Mouse (Mus musculus): ENCODE data around the gene Prpf19. TPM values are rescaled to one million over a fixed set of nuclear protein-coding genes. Genes with fewer than 3 reads are reported as not detected.

Gene Prpf19
- total and polyA plus RNA-seq, 2 experiments: 95.5 to 184 TPM

DNA sequence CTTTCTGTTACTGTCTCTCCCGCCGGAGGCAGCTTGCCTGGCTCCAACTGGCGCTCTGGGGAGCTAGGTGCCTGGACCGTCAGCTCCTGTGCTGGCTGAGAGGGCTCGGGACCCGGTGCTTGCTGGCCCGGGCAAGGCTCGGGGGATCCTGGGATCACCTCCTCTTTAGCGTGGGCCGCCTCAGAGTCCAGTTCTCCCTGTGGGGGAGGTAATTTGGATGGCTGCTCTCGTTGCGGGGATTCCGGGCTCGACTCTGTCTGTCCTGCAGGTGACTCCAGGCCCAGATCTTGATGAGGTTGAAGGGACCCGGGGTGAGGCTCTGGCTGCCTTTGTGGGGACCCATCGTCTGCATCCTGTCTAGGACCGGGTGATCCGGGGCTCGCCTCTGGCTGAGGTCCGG lies 53.4 kb downstream of the Prpf19 start:
- Histone ChIP-seq H3K27me3 (ENCODE audit: control insufficient read depth, insufficient read depth, low read length) (no peaks in the 10 kb centered on the region), H3K27ac (replicated peaks; ENCODE audit: insufficient read depth, low read depth, low read length) (no peak overlapping the region), H3K4me1 (ENCODE audit: control insufficient read depth, insufficient read depth, low read length) (peaks cover 9% of the 10 kb centered on the region), H3K36me3 (ENCODE audit: control insufficient read depth, insufficient read depth, low read length) (peaks cover 5% of the 10 kb centered on the region; the same call in 1 of the 2 replicates), H3K79me2 (ENCODE audit: control insufficient read depth, insufficient read depth, low read length) (peaks cover 8% of the 10 kb centered on the region; the same call in 1 of the 2 replicates), H3K9ac (ENCODE audit: low read depth, low read length) (peak overlapping the region; percentile 72), H3K4me3 (ENCODE audit: insufficient read depth, low read depth, low read length) (peak overlapping the region; percentile 56)
- 1% methylated on average over 20 of the region's 20 CpGs for WGBS
- TF ChIP-seq POLR2A (IDR thresholded peaks at IDR 0.05; ENCODE audit: extremely low read depth, insufficient read depth, low read length): no peak
- TF ChIP-seq CTCF (IDR thresholded peaks at IDR 0.05; ENCODE audit: low read depth, low read length): no peak
- DNase-seq (ENCODE audit: extremely low read depth, low read depth, low spot score): no peak

DNA sequence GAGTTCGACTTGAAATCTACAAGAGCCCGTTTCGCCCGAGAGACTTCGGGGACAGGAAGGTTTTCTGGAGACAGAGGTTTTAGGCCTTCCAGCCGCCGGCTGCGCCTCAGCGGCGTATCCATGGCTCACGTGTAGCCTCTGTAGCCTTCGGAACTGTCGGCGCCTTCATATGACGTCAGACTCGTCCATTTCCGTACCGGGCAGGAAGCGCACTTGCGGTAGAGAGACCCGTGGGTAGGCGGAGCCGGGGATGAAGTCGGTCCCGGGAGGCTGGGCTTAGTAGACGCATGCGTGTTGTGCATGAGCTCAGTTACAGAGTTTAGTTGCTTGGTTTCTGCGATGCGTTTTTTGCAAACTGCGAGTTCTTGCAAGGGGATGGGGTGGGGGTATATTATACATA lies 54.1 kb downstream of the Prpf19 start, which contains the start of gene Ccdc86:
Ccdc86 (minus strand) TSS at position 155 of the 400 bp plus-strand sequence.
- H3K27me3 ChIP-seq (ENCODE audit: control insufficient read depth, insufficient read depth, low read length): no peaks in the 10 kb centered on the region
- H3K9ac ChIP-seq (ENCODE audit: low read depth, low read length): peak within 1 kb of the TSS; percentile 72
- peak; percentile 49; the same call in 1 of the 2 replicates for TF ChIP-seq POLR2A (IDR thresholded peaks at IDR 0.05; ENCODE audit: extremely low read depth, insufficient read depth, low read length)
- TF ChIP-seq CTCF (IDR thresholded peaks at IDR 0.05; ENCODE audit: low read depth, low read length): no peak
- peak within 1 kb of the TSS; percentile 7; the same call in 1 of the 2 replicates for H3K27ac ChIP-seq (replicated peaks; ENCODE audit: insufficient read depth, low read depth, low read length)
- peaks cover 9% of the 10 kb centered on the region for H3K4me1 ChIP-seq (ENCODE audit: control insufficient read depth, insufficient read depth, low read length)
- H3K36me3 ChIP-seq (ENCODE audit: control insufficient read depth, insufficient read depth, low read length): peaks cover 5% of the 10 kb centered on the region; the same call in 1 of the 2 replicates
- under 1% methylated on average over 30 of the region's 30 CpGs for WGBS
- DNase-seq (ENCODE audit: extremely low read depth, low read depth, low spot score): peak; percentile 97
- peak within 1 kb of the TSS; percentile 56 for H3K4me3 ChIP-seq (ENCODE audit: insufficient read depth, low read depth, low read length)
- peaks cover 8% of the 10 kb centered on the region; the same call in 1 of the 2 replicates for H3K79me2 ChIP-seq (ENCODE audit: control insufficient read depth, insufficient read depth, low read length)

DNA sequence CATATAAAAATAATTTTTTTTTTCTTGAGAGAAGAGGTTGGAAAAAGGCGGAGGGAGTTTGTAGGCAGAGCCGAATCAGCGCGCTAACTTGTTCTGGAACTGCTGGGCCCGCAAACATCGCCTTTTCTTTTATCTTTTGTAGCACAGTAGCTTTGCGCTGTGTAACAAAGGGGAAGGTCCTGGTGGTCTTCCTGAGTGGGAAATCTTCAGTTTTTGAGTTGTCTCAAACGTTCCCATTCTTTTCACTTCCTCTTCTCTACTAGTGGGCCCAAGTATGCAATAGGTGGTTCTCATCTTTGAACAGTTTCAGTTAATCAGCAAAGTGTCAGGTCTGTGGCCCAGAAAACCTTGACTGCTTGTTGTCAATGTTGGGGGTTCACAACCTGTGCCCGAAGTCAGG lies 54.5 kb downstream of the Prpf19 start:
- 26% methylated on average over 9 of the region's 9 CpGs for WGBS
- Histone ChIP-seq H3K79me2 (ENCODE audit: control insufficient read depth, insufficient read depth, low read length) (peaks cover 8% of the 10 kb centered on the region; the same call in 1 of the 2 replicates), H3K27me3 (ENCODE audit: control insufficient read depth, insufficient read depth, low read length) (no peaks in the 10 kb centered on the region), H3K4me3 (ENCODE audit: insufficient read depth, low read depth, low read length) (no peak overlapping the region), H3K4me1 (ENCODE audit: control insufficient read depth, insufficient read depth, low read length) (peaks cover 9% of the 10 kb centered on the region), H3K27ac (replicated peaks; ENCODE audit: insufficient read depth, low read depth, low read length) (peak overlapping the region; percentile 7; the same call in 1 of the 2 replicates), H3K9ac (ENCODE audit: low read depth, low read length) (no peak overlapping the region; the same call in 1 of the 2 replicates), H3K36me3 (ENCODE audit: control insufficient read depth, insufficient read depth, low read length) (peaks cover 3% of the 10 kb centered on the region; the same call in 1 of the 2 replicates)
- TF ChIP-seq POLR2A (IDR thresholded peaks at IDR 0.05; ENCODE audit: extremely low read depth, insufficient read depth, low read length) (no peak), CTCF (IDR thresholded peaks at IDR 0.05; ENCODE audit: low read depth, low read length) (no peak)
- DNase-seq (ENCODE audit: extremely low read depth, low read depth, low spot score): peak; percentile 28

DNA sequence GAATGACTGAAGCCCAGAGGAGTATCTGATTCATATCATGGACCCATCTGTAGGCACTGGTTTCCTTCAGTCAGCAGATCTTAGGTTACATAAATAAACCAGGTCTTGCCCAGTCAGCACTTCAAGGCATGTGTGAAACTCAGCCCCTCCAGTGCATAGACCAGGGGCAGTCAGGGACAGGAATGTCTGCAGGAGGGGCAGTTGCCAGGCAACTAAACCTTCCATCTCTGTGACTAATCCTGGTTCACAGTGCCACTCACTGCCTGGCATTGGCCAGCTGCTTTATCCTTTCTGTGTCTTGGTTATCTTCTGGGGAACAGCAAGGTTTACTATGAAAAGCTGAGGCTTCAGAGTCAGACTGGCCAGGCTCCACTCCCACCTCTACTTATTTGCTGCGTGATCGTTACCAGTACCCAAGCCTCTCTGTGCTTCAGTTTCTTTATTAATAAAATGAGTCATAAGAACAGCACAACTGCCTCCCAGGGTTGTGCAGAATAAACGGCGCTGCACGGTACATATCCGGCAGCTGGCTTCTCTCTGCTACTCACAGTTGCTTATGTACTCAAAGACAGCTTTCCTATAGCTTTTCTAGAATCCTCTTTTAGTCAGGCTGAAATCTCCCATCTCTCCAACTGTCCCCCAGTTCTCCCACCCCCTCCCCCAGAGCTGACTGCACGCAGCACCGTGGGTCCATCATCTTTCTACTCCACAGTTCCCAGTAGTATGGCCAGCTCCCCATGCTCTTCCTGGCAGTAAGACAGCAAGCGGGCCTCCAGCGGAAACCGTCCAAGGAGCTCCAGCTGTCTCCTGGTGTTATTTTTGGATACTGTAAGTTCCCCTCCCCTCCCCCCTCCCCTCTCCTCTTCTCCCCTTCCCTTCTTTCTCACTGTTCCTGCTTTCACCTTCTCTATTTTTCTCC lies 57.2 kb downstream of the Prpf19 start:
- no peak for DNase-seq (ENCODE audit: extremely low read depth, low read depth, low spot score)
- 71% methylated on average over 11 of the region's 11 CpGs for WGBS
- TF ChIP-seq CTCF (IDR thresholded peaks at IDR 0.05; ENCODE audit: low read depth, low read length): no peak
- TF ChIP-seq POLR2A (IDR thresholded peaks at IDR 0.05; ENCODE audit: extremely low read depth, insufficient read depth, low read length): no peak
- Histone ChIP-seq H3K27ac (replicated peaks; ENCODE audit: insufficient read depth, low read depth, low read length) (no peak overlapping the region), H3K9ac (ENCODE audit: low read depth, low read length) (no peak overlapping the region), H3K27me3 (ENCODE audit: control insufficient read depth, insufficient read depth, low read length) (no peaks in the 10 kb centered on the region), H3K4me3 (ENCODE audit: insufficient read depth, low read depth, low read length) (no peak overlapping the region), H3K4me1 (ENCODE audit: control insufficient read depth, insufficient read depth, low read length) (peaks cover 8% of the 10 kb centered on the region), H3K36me3 (ENCODE audit: control insufficient read depth, insufficient read depth, low read length) (no peaks in the 10 kb centered on the region), H3K79me2 (ENCODE audit: control insufficient read depth, insufficient read depth, low read length) (peaks cover 8% of the 10 kb centered on the region; the same call in 1 of the 2 replicates)

Other genes with a start within 250 kb of the Prpf19 start
- not detected in 2 replicates for gene Pga5, start 217.2 kb upstream of the Prpf19 start, total RNA-seq (2014; rRNA removed)
- gene Pga5, start 217.2 kb upstream of the Prpf19 start, polyA plus RNA-seq (2012; rRNA removed): 0.14 TPM in 1 of 2 replicates, not detected in the other
- 2.9 and 3.0 TPM in 2 replicates for gene Vps37c, start 206.5 kb upstream of the Prpf19 start, total RNA-seq (2014; rRNA removed)
- gene Vps37c, start 206.5 kb upstream of the Prpf19 start, polyA plus RNA-seq (2012; rRNA removed): 13.1 and 18.1 TPM in 2 replicates
- 0.13 and 0.28 TPM in 2 replicates for gene Cd5, start 156.2 kb upstream of the Prpf19 start, total RNA-seq (2014; rRNA removed)
- gene Cd5, start 156.2 kb upstream of the Prpf19 start, polyA plus RNA-seq (2012; rRNA removed): 0.17 and 0.49 TPM in 2 replicates
- gene Cd6, start 65.2 kb upstream of the Prpf19 start, total RNA-seq (2014; rRNA removed): 0.18 and 0.20 TPM in 2 replicates
- gene Cd6, start 65.2 kb upstream of the Prpf19 start, polyA plus RNA-seq (2012; rRNA removed): 0.36 and 0.44 TPM in 2 replicates
- gene Slc15a3, start 55.5 kb upstream of the Prpf19 start, total RNA-seq (2014; rRNA removed): 3.3 and 5.6 TPM in 2 replicates
- gene Slc15a3, start 55.5 kb upstream of the Prpf19 start, polyA plus RNA-seq (2012; rRNA removed): 6.2 and 10.6 TPM in 2 replicates
- gene Tmem132a, start 25.3 kb upstream of the Prpf19 start, total RNA-seq (2014; rRNA removed): 0.18 and 0.40 TPM in 2 replicates
- gene Tmem132a, start 25.3 kb upstream of the Prpf19 start, polyA plus RNA-seq (2012; rRNA removed): 0.75 and 0.90 TPM in 2 replicates
- 7.1 and 8.9 TPM in 2 replicates for gene Tmem109, start 13.2 kb upstream of the Prpf19 start, total RNA-seq (2014; rRNA removed)
- gene Tmem109, start 13.2 kb upstream of the Prpf19 start, polyA plus RNA-seq (2012; rRNA removed): 32.2 and 35.2 TPM in 2 replicates
- gene Zp1, start 25.4 kb downstream of the Prpf19 start, total RNA-seq (2014; rRNA removed): not detected in 2 replicates
- not detected in 2 replicates for gene Zp1, start 25.4 kb downstream of the Prpf19 start, polyA plus RNA-seq (2012; rRNA removed)
- not detected in 2 replicates for gene Ptgdr2, start 41.9 kb downstream of the Prpf19 start, total RNA-seq (2014; rRNA removed)
- gene Ptgdr2, start 41.9 kb downstream of the Prpf19 start, polyA plus RNA-seq (2012; rRNA removed): not detected in 2 replicates
- gene Ccdc86, start 54.0 kb downstream of the Prpf19 start, total RNA-seq (2014; rRNA removed): 1.2 and 1.3 TPM in 2 replicates
- gene Ccdc86, start 54.0 kb downstream of the Prpf19 start, polyA plus RNA-seq (2012; rRNA removed): 4.3 and 4.4 TPM in 2 replicates
- gene Ms4a10, start 79.4 kb downstream of the Prpf19 start, total RNA-seq (2014; rRNA removed): not detected in 2 replicates
- gene Ms4a10, start 79.4 kb downstream of the Prpf19 start, polyA plus RNA-seq (2012; rRNA removed): not detected in 2 replicates
- not detected in 2 replicates for gene Ms4a15, start 98.0 kb downstream of the Prpf19 start, total RNA-seq (2014; rRNA removed)
- gene Ms4a15, start 98.0 kb downstream of the Prpf19 start, polyA plus RNA-seq (2012; rRNA removed): not detected in 2 replicates
- gene Ms4a18, start 122.8 kb downstream of the Prpf19 start, total RNA-seq (2014; rRNA removed): not detected in 2 replicates
- not detected in 2 replicates for gene Ms4a18, start 122.8 kb downstream of the Prpf19 start, polyA plus RNA-seq (2012; rRNA removed)
- gene Ms4a8a, start 185.9 kb downstream of the Prpf19 start, total RNA-seq (2014; rRNA removed): 0.83 and 1.7 TPM in 2 replicates
- 0.78 and 1.9 TPM in 2 replicates for gene Ms4a8a, start 185.9 kb downstream of the Prpf19 start, polyA plus RNA-seq (2012; rRNA removed)
- not detected in 2 replicates for gene 1700017D01Rik, start 235.6 kb downstream of the Prpf19 start, total RNA-seq (2014; rRNA removed)
- gene 1700017D01Rik, start 235.6 kb downstream of the Prpf19 start, polyA plus RNA-seq (2012; rRNA removed): not detected in 2 replicates

Data from liver, adult 2 months (tissue).